Mouse (Mus musculus): ENCODE measurements around the gene Rap1gap2. TPM values are rescaled to one million over a fixed set of nuclear protein-coding genes. Genes with fewer than 3 reads are reported as not detected.

Gene Rap1gap2
- total RNA-seq, 1 experiment from 2014 or later = 194 TPM

DNA sequence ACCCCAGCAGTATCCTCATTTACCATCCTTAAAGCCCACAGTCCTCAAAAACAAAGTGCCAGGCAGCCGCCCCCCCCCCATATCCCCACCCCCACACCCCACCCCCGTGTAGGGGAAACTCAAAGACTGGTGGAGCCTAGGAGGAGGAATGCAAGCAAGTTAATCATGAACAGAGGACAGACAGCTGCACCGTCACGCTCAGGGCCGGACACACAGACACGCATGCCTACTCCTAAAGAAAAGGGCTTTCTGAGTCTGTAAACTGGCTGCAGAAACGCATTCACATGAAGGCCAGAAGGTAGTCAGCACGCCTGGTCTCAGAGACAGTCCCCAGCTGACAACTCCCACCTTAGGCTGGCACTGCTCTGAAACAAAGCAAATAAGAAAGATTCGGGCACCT is 85.1 kb downstream of the Rap1gap2 start:
- ATAC-seq (replicated peaks; ENCODE audit: insufficient number of reproducible peaks, low FRiP score, low TSS enrichment, poor library complexity, severe bottlenecking) = no peak

DNA sequence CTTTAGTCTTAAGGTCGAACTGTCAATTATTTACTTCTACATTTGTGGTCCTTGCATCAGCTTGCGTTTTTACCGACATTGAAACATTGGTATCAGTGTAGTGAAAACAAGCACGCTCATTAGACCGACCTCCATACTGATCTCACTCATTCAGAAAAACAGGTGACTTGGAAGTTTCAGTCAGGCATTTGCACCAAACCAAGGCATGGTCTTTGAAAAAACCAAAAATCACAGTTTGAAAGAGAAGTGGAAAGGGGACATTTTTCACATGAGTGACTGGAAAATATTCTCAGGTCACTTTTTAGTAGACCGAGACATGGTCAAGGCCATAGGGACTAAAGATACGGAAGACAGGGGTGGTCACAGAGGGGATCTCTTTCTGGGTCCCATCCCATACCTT is 85.5 kb downstream of the Rap1gap2 start:
- ATAC-seq (replicated peaks; ENCODE audit: insufficient number of reproducible peaks, low FRiP score, low TSS enrichment, poor library complexity, severe bottlenecking) = no peak

DNA sequence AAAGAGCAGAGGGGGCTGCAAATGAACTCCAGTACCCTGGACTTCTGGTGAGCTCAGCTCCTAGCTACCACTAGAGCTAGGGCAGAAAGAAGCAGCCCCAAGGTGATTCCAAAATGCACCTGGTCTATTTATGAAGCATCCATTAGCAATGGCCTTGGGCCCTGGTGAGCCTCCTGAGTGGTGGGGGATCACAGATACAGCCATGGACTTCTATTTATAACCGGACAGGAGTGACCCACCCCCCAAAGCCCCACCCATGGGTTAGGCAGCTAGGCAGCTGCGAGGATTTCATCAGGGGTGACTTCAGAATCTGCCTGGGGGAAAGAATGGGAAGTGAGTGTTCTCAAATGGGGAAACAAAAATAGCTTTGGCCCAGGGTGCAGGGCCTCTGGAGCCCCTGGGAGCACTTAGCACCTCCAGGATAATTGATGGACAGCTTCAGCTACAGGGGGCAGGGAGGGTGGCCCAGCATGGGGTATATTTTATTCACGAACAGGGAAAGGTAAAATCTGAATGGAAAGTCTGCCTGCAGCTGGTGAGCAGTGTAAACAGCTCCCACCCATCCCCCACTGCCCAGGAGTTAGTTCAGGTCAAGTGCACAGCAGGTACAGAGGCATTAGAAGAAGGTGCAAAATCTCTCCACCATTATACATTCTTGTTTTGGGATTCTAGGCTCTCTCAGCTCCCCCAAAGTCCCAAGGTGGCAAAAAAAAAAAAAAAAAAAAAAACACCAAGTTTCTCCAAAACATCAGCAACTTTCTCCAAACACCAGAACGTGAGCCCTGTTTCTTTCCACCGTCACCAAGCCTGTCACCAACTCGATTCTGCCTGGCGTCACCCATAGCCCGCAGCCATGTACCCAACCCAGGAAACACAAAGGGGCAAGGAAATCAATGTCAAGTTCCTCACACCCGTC is 86.4 kb downstream of the Rap1gap2 start:
- ATAC-seq (replicated peaks; ENCODE audit: insufficient number of reproducible peaks, low FRiP score, low TSS enrichment, poor library complexity, severe bottlenecking) = peak; percentile 69

GRCm38 (mm10) chr11:74523210-74523951 is 87.3 kb downstream of the Rap1gap2 start:
- ATAC-seq (replicated peaks; ENCODE audit: insufficient number of reproducible peaks, low FRiP score, low TSS enrichment, poor library complexity, severe bottlenecking) = 0 out of 2 replicates have a peak, but pooled peaks have one; percentile 27

GRCm38 (mm10) chr11:74522487-74523209 is 88.1 kb downstream of the Rap1gap2 start:
- no peak for ATAC-seq (replicated peaks; ENCODE audit: insufficient number of reproducible peaks, low FRiP score, low TSS enrichment, poor library complexity, severe bottlenecking)

DNA sequence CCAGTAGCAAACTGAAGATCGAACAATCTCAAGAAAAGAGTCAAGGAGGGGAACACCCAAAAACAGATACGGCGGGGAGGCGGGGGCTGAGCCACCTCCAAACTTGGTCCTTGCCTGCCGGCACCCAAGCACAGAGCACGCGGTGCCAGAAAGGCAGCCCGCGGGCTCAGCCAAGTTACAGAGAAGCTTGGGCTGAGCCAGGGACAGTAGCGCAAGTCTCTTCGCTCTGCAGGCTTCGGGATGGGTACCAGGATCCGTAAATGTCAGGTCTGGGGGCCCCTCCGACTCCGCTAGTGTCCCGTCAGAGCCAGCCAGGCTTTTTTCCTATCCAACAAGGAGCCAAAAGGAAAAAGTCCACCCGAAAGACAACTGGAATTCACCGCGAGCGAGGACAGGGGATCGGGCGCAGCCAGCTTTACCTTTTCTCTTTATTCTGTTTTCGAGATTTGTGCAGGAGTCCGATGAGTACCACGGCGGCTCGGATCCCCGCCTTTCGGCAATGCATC is 88.7 kb downstream of the Rap1gap2 start:
- ATAC-seq (replicated peaks; ENCODE audit: insufficient number of reproducible peaks, low FRiP score, low TSS enrichment, poor library complexity, severe bottlenecking) = no peak

DNA sequence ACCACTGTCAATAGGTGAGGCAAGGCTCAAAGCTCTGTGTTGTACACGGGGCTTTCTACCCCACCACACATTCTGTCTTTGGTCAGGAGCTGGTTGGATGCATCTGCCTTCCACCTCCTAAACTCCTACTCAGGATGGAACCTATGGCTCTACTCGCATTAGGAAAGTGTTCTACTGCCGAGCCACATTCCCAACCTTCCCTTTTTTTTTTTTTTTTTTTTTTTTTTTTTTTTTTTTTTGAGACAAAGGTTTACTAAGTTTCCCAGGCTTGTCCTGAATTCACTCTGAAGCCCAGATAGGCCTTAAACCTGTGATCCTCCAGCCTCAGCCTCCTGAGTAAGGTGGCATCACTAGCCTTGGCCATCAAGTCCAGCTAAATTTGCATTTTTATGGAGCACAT is 90.5 kb downstream of the Rap1gap2 start:
- ATAC-seq (replicated peaks; ENCODE audit: insufficient number of reproducible peaks, low FRiP score, low TSS enrichment, poor library complexity, severe bottlenecking) = no peak

- ATAC-seq (replicated peaks; ENCODE audit: insufficient number of reproducible peaks, low FRiP score, low TSS enrichment, poor library complexity, severe bottlenecking) = no peak
Measured at GRCm38 (mm10) chr11:74516112-74516511, 94.6 kb downstream of the Rap1gap2 start.

- ATAC-seq (replicated peaks; ENCODE audit: insufficient number of reproducible peaks, low FRiP score, low TSS enrichment, poor library complexity, severe bottlenecking) = no peak
Measured at GRCm38 (mm10) chr11:74515046-74515445, 95.7 kb downstream of the Rap1gap2 start.

GRCm38 (mm10) chr11:74512595-74512994 is 98.1 kb downstream of the Rap1gap2 start:
- ATAC-seq (replicated peaks; ENCODE audit: insufficient number of reproducible peaks, low FRiP score, low TSS enrichment, poor library complexity, severe bottlenecking) = no peak

DNA sequence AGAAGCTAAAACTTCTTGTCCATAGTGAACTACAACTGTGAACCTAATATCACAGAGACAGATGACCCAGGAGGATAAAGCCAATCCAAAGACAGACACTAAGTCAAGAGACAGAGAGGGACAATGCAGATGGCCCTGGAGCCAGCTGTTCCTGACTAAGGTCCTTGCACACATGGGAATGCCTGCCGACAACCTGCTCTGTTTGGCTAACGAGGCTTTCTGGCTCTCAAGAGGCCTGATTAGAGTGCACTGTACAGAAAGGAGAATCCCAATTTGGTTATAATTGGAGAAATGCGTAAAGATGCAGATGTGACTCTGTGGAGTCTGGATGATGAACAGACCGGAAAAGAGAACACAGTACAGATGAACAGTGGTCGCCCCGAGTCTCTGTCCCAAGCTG is 104.4 kb downstream of the Rap1gap2 start:
- ATAC-seq (replicated peaks; ENCODE audit: insufficient number of reproducible peaks, low FRiP score, low TSS enrichment, poor library complexity, severe bottlenecking) = no peak

GRCm38 (mm10) chr11:74502485-74502884 is 108.2 kb downstream of the Rap1gap2 start:
- no peak for ATAC-seq (replicated peaks; ENCODE audit: insufficient number of reproducible peaks, low FRiP score, low TSS enrichment, poor library complexity, severe bottlenecking)

DNA sequence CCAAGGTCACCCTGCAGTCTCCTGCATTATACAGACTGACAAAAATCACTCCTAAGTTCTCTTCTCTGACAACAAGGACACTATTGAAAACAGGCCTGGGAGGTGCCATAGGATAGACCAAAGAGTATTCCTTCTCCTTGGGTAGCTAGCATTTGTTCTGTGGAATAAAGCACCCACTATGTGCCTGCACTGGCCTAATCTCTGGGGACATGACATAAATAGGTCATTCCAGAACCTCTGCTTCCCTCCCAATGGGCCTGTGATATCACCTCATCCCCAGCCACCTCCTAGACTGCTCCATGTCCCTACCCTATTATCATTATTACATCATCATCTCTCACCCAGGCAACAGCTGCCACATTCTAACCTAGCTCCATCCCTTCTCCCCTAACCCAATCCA is 108.7 kb downstream of the Rap1gap2 start:
- ATAC-seq (replicated peaks; ENCODE audit: insufficient number of reproducible peaks, low FRiP score, low TSS enrichment, poor library complexity, severe bottlenecking) = no peak

- ATAC-seq (replicated peaks; ENCODE audit: insufficient number of reproducible peaks, low FRiP score, low TSS enrichment, poor library complexity, severe bottlenecking) = no peak
Measured at GRCm38 (mm10) chr11:74501061-74501460, 109.7 kb downstream of the Rap1gap2 start.

GRCm38 (mm10) chr11:74499521-74500099 is 111.1 kb downstream of the Rap1gap2 start:
- ATAC-seq (replicated peaks; ENCODE audit: insufficient number of reproducible peaks, low FRiP score, low TSS enrichment, poor library complexity, severe bottlenecking) = no peak

GRCm38 (mm10) chr11:74499058-74499457 is 111.7 kb downstream of the Rap1gap2 start:
- no peak for ATAC-seq (replicated peaks; ENCODE audit: insufficient number of reproducible peaks, low FRiP score, low TSS enrichment, poor library complexity, severe bottlenecking)

DNA sequence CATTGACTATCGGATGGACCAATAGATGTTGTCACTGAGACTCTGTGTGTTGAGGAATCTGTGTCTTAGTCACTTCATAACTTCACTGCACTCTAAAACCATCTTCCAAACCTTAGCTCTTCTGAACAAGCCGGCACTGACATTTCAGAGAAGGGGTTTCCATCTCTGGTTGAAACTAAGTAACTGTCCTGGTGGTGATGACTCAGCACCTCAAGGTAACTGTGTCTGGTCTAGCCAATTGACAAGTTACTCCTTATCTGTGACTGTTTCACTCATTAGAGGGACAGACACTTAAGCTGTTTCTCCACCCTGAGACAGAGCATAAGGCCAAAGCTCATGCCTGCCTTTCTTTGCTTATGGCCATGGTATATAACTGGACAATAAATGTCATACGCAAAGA is 114.1 kb downstream of the Rap1gap2 start:
- no peak for ATAC-seq (replicated peaks; ENCODE audit: insufficient number of reproducible peaks, low FRiP score, low TSS enrichment, poor library complexity, severe bottlenecking)

GRCm38 (mm10) chr11:74493936-74494335 is 116.8 kb downstream of the Rap1gap2 start:
- ATAC-seq (replicated peaks; ENCODE audit: insufficient number of reproducible peaks, low FRiP score, low TSS enrichment, poor library complexity, severe bottlenecking) = no peak

All from monocyte, adult 5-6 weeks (primary cell).